Mouse (Mus musculus) adrenal gland, adult 10 weeks (tissue): Measurements from ENCODE around the gene Vmn1r61. TPM values are rescaled to one million over a fixed set of nuclear protein-coding genes. Genes with fewer than 3 reads are reported as not detected.

Source experiments
- polyA plus RNA-seq: library from polyadenylated mRNA; stranded (reverse); fragments of 350-450 nt; fragmentation: Illumina TruSeq; extraction: RNeasy Lipid Tissue Mini Kit (QIAGEN cat#74804); gene quantifications from one replicate; pipeline ENCODE4 v1.2.3, GENCODE M21; 2014; ENCODE audit warnings: low read depth, low replicate concordance

Vmn1r61 gene
- not detected for polyA plus RNA-seq

GRCm38 (mm10) chr7:5613195-5613594 is at the start of gene Vmn1r61:
Vmn1r61 (minus strand) TSS chr7:5613295.

Other genes starting within 250 kb of the Vmn1r61 start
- not detected for gene Vmn1r58, start 199.9 kb downstream of the Vmn1r61 start, polyA plus RNA-seq
- not detected for gene Vmn1r59, start 156.5 kb downstream of the Vmn1r61 start, polyA plus RNA-seq
- gene Vmn2r28, start 119.3 kb downstream of the Vmn1r61 start, polyA plus RNA-seq: not detected
- not detected for gene Vmn1r60, start 66.0 kb downstream of the Vmn1r61 start, polyA plus RNA-seq
- gene Vmn1r62, start 60.3 kb upstream of the Vmn1r61 start, polyA plus RNA-seq: not detected
- not detected for gene Vmn1r63, start 192.2 kb upstream of the Vmn1r61 start, polyA plus RNA-seq